Mouse (Mus musculus) adrenal gland, adult 18-20 months (tissue): ENCODE measurements around the gene Sept14. TPM values are rescaled to one million over a fixed set of nuclear protein-coding genes. Genes with fewer than 3 reads are reported as not detected.
"Not testable (repeated sequence)": the region's sequence is repeated elsewhere in the genome, so short reads cannot be mapped to it uniquely, and the experiment has no call there.

ENCODE experiments used
- DNase-seq, 2 experiments: peaks; one replicate each; pipeline ENCODE4 v3.0.0; 2021 to 2022; ENCODE audit warnings: low spot score in 2 of 2
- long read RNA-seq, 2 experiments: library from polyadenylated mRNA; stranded (forward); transcript quantifications; one replicate each; pipeline ENCODE4 v2.0.0; 2021
- total RNA-seq, 2 experiments: library from RNA; stranded (reverse); gene quantifications; 1 replicate in 1 of 2; 2 replicates in 1 of 2; pipeline ENCODE4 v1.2.3; 2021

Sept14 gene
- under 1 TPM; 0.23 to 0.58 TPM for total RNA-seq
- long read RNA-seq, experiment 1, result 0 reads
- long read RNA-seq, experiment 2, result 0 reads

GRCm38 (mm10) chr5:129708412-129708811 lies at the start of gene Sept14:
TSS of gene Sept14 (minus strand) at chr5:129708512.
- DNase-seq, result no peak

GRCm38 (mm10) chr5:129756886-129757285 lies 48.6 kb upstream of the Sept14 start:
- DNase-seq, result no peak

GRCm38 (mm10) chr5:129744050-129744449 lies 35.7 kb upstream of the Sept14 start:
- DNase-seq, result no peak

- DNase-seq, result no peak
Measured at GRCm38 (mm10) chr5:129742903-129743488, 34.7 kb upstream of the Sept14 start.

- peak; percentile 29 to 35 for DNase-seq
Measured at GRCm38 (mm10) chr5:129740976-129741375, 32.7 kb upstream of the Sept14 start.

GRCm38 (mm10) chr5:129731021-129731420 lies 22.7 kb upstream of the Sept14 start:
- DNase-seq, result no peak

GRCm38 (mm10) chr5:129730344-129730743 lies 22.0 kb upstream of the Sept14 start:
- DNase-seq, result peak in 1 of 2 experiments; percentile 17

- DNase-seq, result no peak
Measured at GRCm38 (mm10) chr5:129729286-129729685, 21.0 kb upstream of the Sept14 start.

- no peak for DNase-seq
Measured at GRCm38 (mm10) chr5:129726784-129727183, 18.5 kb upstream of the Sept14 start.

GRCm38 (mm10) chr5:129725774-129726392 lies 17.6 kb upstream of the Sept14 start:
- no peak for DNase-seq

GRCm38 (mm10) chr5:129724834-129725773 lies 16.8 kb upstream of the Sept14 start, which contains the start of gene Nipsnap2:
TSS of gene Nipsnap2 (plus strand) at chr5:129725063.
- peak; percentile 98 for DNase-seq

GRCm38 (mm10) chr5:129724268-129724667 lies 16.0 kb upstream of the Sept14 start:
- DNase-seq, result no peak

GRCm38 (mm10) chr5:129720176-129720575 lies 11.9 kb upstream of the Sept14 start:
- no peak for DNase-seq

- DNase-seq, result no peak
Measured at GRCm38 (mm10) chr5:129717016-129717415, 8.7 kb upstream of the Sept14 start.

GRCm38 (mm10) chr5:129715326-129715861 lies 7.1 kb upstream of the Sept14 start, which contains the start of gene Mrps17:
TSS of gene Mrps17 (plus strand) at chr5:129715497.
- DNase-seq, result peak; percentile 90

- no peak for DNase-seq
Measured at GRCm38 (mm10) chr5:129703368-129703767, 4.9 kb downstream of the Sept14 start.

- DNase-seq, result no peak
Measured at GRCm38 (mm10) chr5:129701706-129702105, 6.6 kb downstream of the Sept14 start.

- DNase-seq, result no peak
Measured at GRCm38 (mm10) chr5:129700506-129700905, 7.8 kb downstream of the Sept14 start.

- no peak for DNase-seq
Measured at GRCm38 (mm10) chr5:129690528-129690927, 17.8 kb downstream of the Sept14 start.

- DNase-seq, result peak in 1 of 2 experiments; percentile 37
Measured at GRCm38 (mm10) chr5:129687621-129688020, 20.7 kb downstream of the Sept14 start.

GRCm38 (mm10) chr5:129685141-129685540 lies 23.2 kb downstream of the Sept14 start:
- DNase-seq, result not testable (repeated sequence)
